Mouse (Mus musculus) intestine, postnatal 0 days (tissue): Measurements from ENCODE around the gene Ttll3. TPM values are rescaled to one million over a fixed set of nuclear protein-coding genes. Genes with fewer than 3 reads are reported as not detected.
A peak's percentile ranks its signal among the peaks of the same experiment; 100 is the strongest.

Source experiments
- ATAC-seq: fragments of 200-750 bp; cut with Nextera tagmentation; 2 replicates; pipeline ENCODE4 v1.8.0; 2017; ENCODE audit warnings: mild to moderate bottlenecking, moderate TSS enrichment, moderate library complexity
- H3K27ac ChIP-seq: fragments of 300-500 bp; sonication (generic); 2 replicates; pipeline ENCODE4 v1.5.1; 2014; ENCODE audit warnings: mild to moderate bottlenecking, low read depth, low read length, moderate library complexity
- H3K27me3 ChIP-seq: fragments of 300-500 bp; sonication (generic); replicated peaks from 2 replicates; pipeline ENCODE4 v1.6.1; 2014; ENCODE audit warnings: low read length, mixed read lengths; ENCODE audit not compliant: control insufficient read depth, insufficient read depth
- H3K36me3 ChIP-seq: fragments of 300-500 bp; sonication (generic); 2 replicates; pipeline ENCODE4 v1.6.1; 2014; ENCODE audit warnings: mild to moderate bottlenecking, moderate library complexity; ENCODE audit not compliant: control insufficient read depth, insufficient read depth
- H3K4me1 ChIP-seq: fragments of 300-500 bp; sonication (generic); replicated peaks from 2 replicates; pipeline ENCODE4 v1.6.1; 2014; ENCODE audit warnings: antibody characterized with exemption, low read length, mixed read lengths; ENCODE audit not compliant: control insufficient read depth, insufficient read depth
- H3K4me2 ChIP-seq: fragments of 300-500 bp; sonication (generic); replicated peaks from 2 replicates; pipeline ENCODE4 v1.6.1; 2014; ENCODE audit warnings: low read depth, mild to moderate bottlenecking, moderate library complexity
- H3K4me3 ChIP-seq: fragments of 300-500 bp; sonication (generic); 2 replicates; pipeline ENCODE4 v1.5.1; 2014; ENCODE audit warnings: low read depth, low read length
- H3K9ac ChIP-seq: fragments of 300-500 bp; sonication (generic); 2 replicates; pipeline ENCODE4 v1.6.1; 2014; ENCODE audit warnings: mild to moderate bottlenecking, low read depth, low read length
- H3K9me3 ChIP-seq: fragments of 300-500 bp; sonication (generic); 2 replicates; pipeline ENCODE4 v1.6.1; 2016; ENCODE audit warnings: mixed run types; ENCODE audit not compliant: control insufficient read depth
- CTCF ChIP-seq: sonication (generic); IDR thresholded peaks from 2 replicates; pipeline ENCODE4 v1.5.1; 2016; ENCODE audit warnings: low read depth, mild to moderate bottlenecking, control low read depth, antibody characterized with exemption, moderate library complexity
- WGBS: fragments of 180-500 bp; shearing (Covaris S2); extraction: QIAGEN DNeasy Blood & Tissue Kit; methylation state at CpG from one replicate; pipeline ENCODE4 v1.1.7; 2014; 5-methylcytosine and 5-hydroxymethylcytosine counted together
- polyA plus RNA-seq: library from polyadenylated mRNA; unstranded; fragments of >200 nt; fragmentation: Nextera tagmentation; extraction: Ambion mirVana; gene quantifications from 2 replicates; pipeline ENCODE4 v1.2.1, GENCODE M21; 2015

Ttll3 gene
- polyA plus RNA-seq, 1 experiment from 2014 or later = 1.4 TPM

- H3K27me3 ChIP-seq = no peaks in the 10 kb centered on the region
- ATAC-seq = no peak
- 58% methylated on average over 8 of the region's 8 CpGs for WGBS
- no peak overlapping the region for H3K27ac ChIP-seq
- no peaks in the 10 kb centered on the region for H3K4me1 ChIP-seq
- no peak overlapping the region for H3K4me3 ChIP-seq
- no peak for TF ChIP-seq CTCF
- no peak overlapping the region for H3K4me2 ChIP-seq
- H3K36me3 ChIP-seq = peaks cover 16% of the 10 kb centered on the region; the same call in 1 of the 2 replicates
- no peaks in the 10 kb centered on the region for H3K9me3 ChIP-seq
- no peak overlapping the region for H3K9ac ChIP-seq
Measured at GRCm38 (mm10) chr6:113364518-113365135, 24.4 kb upstream of the Ttll3 start.

GRCm38 (mm10) chr6:113366639-113367038 is 22.4 kb upstream of the Ttll3 start:
- TF ChIP-seq CTCF = no peak
- Histone ChIP-seq H3K4me1 (no peaks in the 10 kb centered on the region), H3K9ac (no peak overlapping the region), H3K36me3 (peaks cover 32% of the 10 kb centered on the region), H3K27ac (no peak overlapping the region), H3K4me2 (no peak overlapping the region), H3K27me3 (no peaks in the 10 kb centered on the region), H3K9me3 (no peaks in the 10 kb centered on the region), H3K4me3 (no peak overlapping the region)
- 91% methylated on average over 6 of the region's 6 CpGs for WGBS
- ATAC-seq = no peak

- WGBS = 97% methylated on average over 1 of the region's 1 CpGs
- TF ChIP-seq CTCF = no peak
Measured at GRCm38 (mm10) chr6:113367574-113367973, 21.5 kb upstream of the Ttll3 start.

GRCm38 (mm10) chr6:113368124-113368523 is 20.9 kb upstream of the Ttll3 start:
- Histone ChIP-seq H3K36me3 (peaks cover 47% of the 10 kb centered on the region), H3K9me3 (no peaks in the 10 kb centered on the region), H3K4me2 (no peak overlapping the region), H3K4me3 (no peak overlapping the region), H3K4me1 (no peaks in the 10 kb centered on the region), H3K9ac (no peak overlapping the region), H3K27me3 (no peaks in the 10 kb centered on the region), H3K27ac (no peak overlapping the region)
- WGBS = 92% methylated on average over 7 of the region's 7 CpGs
- no peak for ATAC-seq
- no peak for TF ChIP-seq CTCF

More at GRCm38 (mm10) chr6:113367574-113367973, 21.5 kb upstream of the Ttll3 start:
- H3K36me3 ChIP-seq = peaks cover 42% of the 10 kb centered on the region
- H3K4me3 ChIP-seq = no peak overlapping the region
- H3K4me2 ChIP-seq = no peak overlapping the region
- no peak overlapping the region for H3K9ac ChIP-seq
- H3K9me3 ChIP-seq = no peaks in the 10 kb centered on the region
- no peaks in the 10 kb centered on the region for H3K27me3 ChIP-seq
- H3K27ac ChIP-seq = no peak overlapping the region
- no peak for ATAC-seq
- no peaks in the 10 kb centered on the region for H3K4me1 ChIP-seq

- no peak for TF ChIP-seq CTCF
- no peak overlapping the region for H3K27ac ChIP-seq
- H3K27me3 ChIP-seq = no peaks in the 10 kb centered on the region
- H3K4me2 ChIP-seq = no peak overlapping the region
- no peaks in the 10 kb centered on the region for H3K9me3 ChIP-seq
- H3K36me3 ChIP-seq = peaks cover 52% of the 10 kb centered on the region
- no peak overlapping the region for H3K9ac ChIP-seq
- whole genome bisulfite sequencing = 91% methylated on average over 5 of the region's 5 CpGs
- ATAC-seq = no peak
- no peak overlapping the region for H3K4me3 ChIP-seq
- H3K4me1 ChIP-seq = no peaks in the 10 kb centered on the region
Measured at GRCm38 (mm10) chr6:113368577-113368976, 20.5 kb upstream of the Ttll3 start.

- 51% methylated on average over 20 of the region's 20 CpGs for WGBS
- Histone ChIP-seq H3K27me3 (no peaks in the 10 kb centered on the region), H3K27ac (peak overlapping the region; percentile 55; the same call in 1 of the 2 replicates), H3K4me2 (peak overlapping the region; percentile 25), H3K9me3 (no peaks in the 10 kb centered on the region), H3K36me3 (peaks cover 67% of the 10 kb centered on the region), H3K4me1 (no peaks in the 10 kb centered on the region), H3K4me3 (no peak overlapping the region), H3K9ac (no peak overlapping the region)
- ATAC-seq = peak; percentile 70
- no peak for TF ChIP-seq CTCF
Measured at GRCm38 (mm10) chr6:113370194-113370929, 18.7 kb upstream of the Ttll3 start.
